Mouse (Mus musculus): ENCODE measurements around the gene Ifna7. TPM values are rescaled to one million over a fixed set of nuclear protein-coding genes. Genes with fewer than 3 reads are reported as not detected.
A peak's percentile ranks its signal among the peaks of the same experiment; 100 is the strongest.
"Not testable (repeated sequence)": the region's sequence is repeated elsewhere in the genome, so short reads cannot be mapped to it uniquely, and the experiment has no call there.

Ifna7 gene
- polyA plus RNA-seq, 1 experiment from 2014 or later: not detected

DNA sequence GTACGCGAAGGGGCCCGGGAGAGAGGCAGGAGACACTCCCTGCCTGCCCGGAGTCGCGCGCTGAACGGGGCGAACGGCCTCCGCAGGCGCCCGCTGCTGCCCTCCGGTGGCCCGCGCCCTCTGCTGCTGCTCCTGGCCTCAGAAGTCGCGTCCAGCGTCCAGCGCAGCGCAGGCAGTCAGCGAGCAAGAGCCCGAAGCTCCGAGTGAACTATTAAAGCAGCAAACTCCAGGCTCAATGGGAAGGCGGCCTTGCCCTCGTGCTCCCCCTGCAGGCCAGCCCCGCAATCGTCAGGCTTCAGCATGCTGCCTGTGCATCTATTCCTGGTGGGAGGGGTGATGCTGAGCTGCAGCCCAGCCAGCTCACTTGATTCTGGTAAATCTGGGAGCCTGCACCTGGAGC lies 18.9 kb upstream of the Ifna7 start, which contains the start of gene Gm13279:
Gene Gm13279, plus strand, starts transcription at position 301 of the 400 bp plus-strand sequence.
- not testable (repeated sequence) for DNase-seq; H3K36me3 ChIP-seq; H3K4me2 ChIP-seq; H3K9me3 ChIP-seq (replicated peaks); H3K4me1 ChIP-seq (replicated peaks); ATAC-seq (ENCODE audit: low read depth); H3K27me3 ChIP-seq; H3K27ac ChIP-seq; H3K9ac ChIP-seq; H3K4me3 ChIP-seq (replicated peaks)
- WGBS (ENCODE audit: insufficient replicate concordance): no CpG with 5 or more reads among the region's 28 CpGs

DNA sequence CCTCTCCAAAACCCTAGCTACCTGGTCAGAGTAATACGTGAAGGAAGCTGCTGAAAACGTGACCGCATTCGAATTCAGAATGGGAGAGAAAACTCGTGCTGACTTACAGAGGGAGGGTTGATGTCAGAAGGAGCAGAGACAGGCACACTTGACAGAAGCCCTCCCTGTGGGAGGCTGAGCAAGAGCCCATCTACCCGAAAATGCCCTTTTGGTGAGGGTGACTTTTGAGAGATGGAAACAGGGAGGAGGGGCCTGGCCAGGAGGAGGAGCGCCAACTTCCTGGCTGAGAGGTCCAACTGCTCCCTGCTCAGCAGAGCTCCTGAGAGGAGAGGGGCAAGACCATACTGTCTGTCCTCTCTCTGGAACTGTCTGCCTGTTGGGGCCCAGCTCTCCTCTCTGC lies 16.7 kb upstream of the Ifna7 start, which contains the start of gene Gm13285:
Gene Gm13285, plus strand, starts transcription at position 301 of the 400 bp plus-strand sequence.
- not testable (repeated sequence) for H3K36me3 ChIP-seq; H3K9me3 ChIP-seq (replicated peaks); H3K27ac ChIP-seq; ATAC-seq (ENCODE audit: low read depth); H3K4me1 ChIP-seq (replicated peaks); H3K9ac ChIP-seq; DNase-seq; H3K4me2 ChIP-seq; H3K4me3 ChIP-seq (replicated peaks); H3K27me3 ChIP-seq
- WGBS (ENCODE audit: insufficient replicate concordance): 8% methylated on average over 5 of the region's 7 CpGs

DNA sequence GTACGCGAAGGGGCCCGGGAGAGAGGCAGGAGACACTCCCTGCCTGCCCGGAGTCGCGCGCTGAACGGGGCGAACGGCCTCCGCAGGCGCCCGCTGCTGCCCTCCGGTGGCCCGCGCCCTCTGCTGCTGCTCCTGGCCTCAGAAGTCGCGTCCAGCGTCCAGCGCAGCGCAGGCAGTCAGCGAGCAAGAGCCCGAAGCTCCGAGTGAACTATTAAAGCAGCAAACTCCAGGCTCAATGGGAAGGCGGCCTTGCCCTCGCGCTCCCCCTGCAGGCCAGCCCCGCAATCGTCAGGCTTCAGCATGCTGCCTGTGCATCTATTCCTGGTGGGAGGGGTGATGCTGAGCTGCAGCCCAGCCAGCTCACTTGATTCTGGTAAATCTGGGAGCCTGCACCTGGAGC lies 13.1 kb upstream of the Ifna7 start, which contains the start of gene Gm13287:
Gene Gm13287, plus strand, starts transcription at position 301 of the 400 bp plus-strand sequence.
- not testable (repeated sequence) for ATAC-seq (ENCODE audit: low read depth); H3K9me3 ChIP-seq (replicated peaks); H3K9ac ChIP-seq; DNase-seq; H3K27ac ChIP-seq; H3K4me1 ChIP-seq (replicated peaks); H3K36me3 ChIP-seq; H3K4me3 ChIP-seq (replicated peaks)
- Histone ChIP-seq H3K4me2 (peak within 1 kb of the TSS; percentile 30; the same call in 1 of the 2 replicates), H3K27me3 (peaks cover 11% of the 10 kb centered on the region; the same call in 1 of the 2 replicates)
- WGBS (ENCODE audit: insufficient replicate concordance): no CpG with 5 or more reads among the region's 29 CpGs

DNA sequence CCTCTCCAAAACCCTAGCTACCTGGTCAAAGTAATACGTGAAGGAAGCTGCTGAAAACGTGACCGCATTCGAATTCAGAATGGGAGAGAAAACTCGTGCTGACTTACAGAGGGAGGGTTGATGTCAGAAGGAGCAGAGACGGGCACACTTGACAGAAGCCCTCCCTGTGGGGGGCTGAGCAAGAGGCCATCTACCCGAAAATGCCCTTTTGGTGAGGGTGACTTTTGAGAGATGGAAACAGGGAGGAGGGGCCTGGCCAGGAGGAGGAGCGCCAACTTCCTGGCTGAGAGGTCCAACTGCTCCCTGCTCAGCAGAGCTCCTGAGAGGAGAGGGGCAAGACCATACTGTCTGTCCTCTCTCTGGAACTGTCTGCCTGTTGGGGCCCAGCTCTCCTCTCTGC lies 10.8 kb upstream of the Ifna7 start, which contains the start of gene Gm13288:
Gene Gm13288, plus strand, starts transcription at position 301 of the 400 bp plus-strand sequence.
- H3K36me3 ChIP-seq; H3K27ac ChIP-seq; H3K4me3 ChIP-seq (replicated peaks); H3K9me3 ChIP-seq (replicated peaks); ATAC-seq (ENCODE audit: low read depth); DNase-seq; H3K9ac ChIP-seq; H3K4me1 ChIP-seq (replicated peaks): not testable (repeated sequence)
- H3K27me3 ChIP-seq: peaks cover 12% of the 10 kb centered on the region; the same call in 1 of the 2 replicates
- H3K4me2 ChIP-seq: peak within 1 kb of the TSS; percentile 42; the same call in 1 of the 2 replicates
- WGBS (ENCODE audit: insufficient replicate concordance): no CpG with 5 or more reads among the region's 8 CpGs

DNA sequence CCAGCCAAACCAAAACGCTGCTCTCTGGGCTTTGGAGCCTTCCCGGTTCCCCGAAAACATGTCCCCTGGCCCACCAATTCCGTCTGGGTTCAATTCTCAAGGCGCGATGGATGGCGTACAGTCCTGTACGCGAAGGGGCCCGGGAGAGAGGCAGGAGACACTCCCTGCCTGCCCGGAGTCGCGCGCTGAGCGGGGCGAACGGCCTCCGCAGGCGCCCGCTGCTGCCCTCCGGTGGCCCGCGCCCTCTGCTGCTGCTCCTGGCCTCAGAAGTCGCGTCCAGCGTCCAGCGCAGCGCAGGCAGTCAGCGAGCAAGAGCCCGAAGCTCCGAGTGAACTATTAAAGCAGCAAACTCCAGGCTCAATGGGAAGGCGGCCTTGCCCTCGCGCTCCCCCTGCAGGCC lies 10.3 kb upstream of the Ifna7 start:
- not testable (repeated sequence) for H3K9ac ChIP-seq; DNase-seq; H3K4me3 ChIP-seq (replicated peaks); H3K27ac ChIP-seq; H3K36me3 ChIP-seq; ATAC-seq (ENCODE audit: low read depth); H3K4me1 ChIP-seq (replicated peaks); H3K9me3 ChIP-seq (replicated peaks)
- Histone ChIP-seq H3K27me3 (peaks cover 12% of the 10 kb centered on the region; the same call in 1 of the 2 replicates), H3K4me2 (peak overlapping the region; percentile 42; the same call in 1 of the 2 replicates)
- 0% methylated on average over 9 of the region's 34 CpGs for WGBS (ENCODE audit: insufficient replicate concordance)

DNA sequence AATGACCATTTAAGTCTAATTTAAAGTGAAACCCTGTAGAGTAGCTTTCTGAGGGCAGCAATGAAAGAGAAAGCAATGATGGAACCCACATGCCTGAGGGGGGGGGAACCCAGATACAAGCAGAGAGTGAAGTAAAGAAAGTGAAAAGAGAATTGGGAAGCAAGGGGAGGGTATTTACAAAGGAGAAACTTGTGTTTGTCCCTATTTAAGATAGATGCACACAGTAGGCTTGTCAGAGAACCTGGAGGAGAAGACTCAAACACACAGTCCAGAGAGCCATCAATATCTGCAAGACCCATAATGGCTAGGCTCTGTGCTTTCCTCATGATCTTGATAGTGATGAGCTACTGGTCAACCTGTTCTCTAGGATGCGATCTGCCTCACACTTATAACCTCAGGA lies 3.6 kb downstream of the Ifna7 start, which contains the start of gene Ifna11:
Gene Ifna11, plus strand, starts transcription at position 301 of the 400 bp plus-strand sequence.
- ATAC-seq (ENCODE audit: low read depth): no peak
- no peak within 1 kb of the TSS for H3K4me2 ChIP-seq
- H3K27me3 ChIP-seq: 0 out of 2 replicates have a peak, but pooled peaks cover 4% of the 10 kb centered on the region
- H3K4me1 ChIP-seq (replicated peaks): no peaks in the 10 kb centered on the region
- DNase-seq: no peak
- WGBS (ENCODE audit: insufficient replicate concordance): 52% methylated on average over 1 of the region's 1 CpGs
- H3K27ac ChIP-seq: no peak within 1 kb of the TSS
- no peak within 1 kb of the TSS for H3K9ac ChIP-seq
- no peaks in the 10 kb centered on the region for H3K9me3 ChIP-seq (replicated peaks)
- H3K36me3 ChIP-seq: no peaks in the 10 kb centered on the region
- H3K4me3 ChIP-seq (replicated peaks): no peak within 1 kb of the TSS

DNA sequence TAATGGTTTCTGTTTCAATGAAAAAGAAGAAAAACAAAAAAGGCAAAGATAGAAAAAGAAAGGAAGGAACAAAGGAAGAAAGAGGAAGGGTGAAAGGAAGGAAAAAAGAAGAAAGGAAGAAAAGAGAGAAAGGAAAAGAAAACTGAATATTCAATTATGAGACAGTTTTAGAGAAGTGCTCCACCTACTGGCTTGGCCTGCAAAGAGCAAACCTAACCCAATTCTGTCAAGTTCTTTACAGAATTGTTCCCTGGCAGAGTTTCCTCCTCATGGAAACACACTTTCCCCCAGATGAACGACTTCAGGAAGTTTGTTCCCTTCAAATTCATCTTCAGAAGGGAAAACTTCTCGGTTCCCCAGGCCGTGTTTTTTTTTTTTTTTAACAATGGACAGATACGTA lies 7.0 kb downstream of the Ifna7 start:
- no peaks in the 10 kb centered on the region for H3K27me3 ChIP-seq
- DNase-seq: no peak

DNA sequence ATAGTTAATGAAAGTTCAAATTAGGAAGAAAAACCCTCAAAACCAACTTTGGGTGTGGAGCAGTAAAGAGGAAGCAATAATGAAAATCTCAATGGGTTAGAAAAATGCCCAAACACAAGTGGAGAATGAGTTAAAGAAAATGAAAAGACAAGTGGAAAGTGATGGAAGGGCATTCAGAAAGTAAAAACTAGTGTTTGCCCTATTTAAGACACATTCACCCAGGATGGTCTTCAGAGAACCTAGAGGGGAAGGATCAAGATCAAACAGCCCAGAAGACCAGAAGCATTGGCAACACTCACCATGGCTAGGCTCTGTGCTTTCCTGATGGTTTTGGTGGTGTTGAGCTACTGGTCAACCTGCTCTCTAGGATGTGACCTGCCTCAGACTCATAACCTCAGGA lies 11.1 kb downstream of the Ifna7 start, which contains the start of gene Ifna6:
Gene Ifna6, plus strand, starts transcription at position 301 of the 400 bp plus-strand sequence.
- not testable (repeated sequence) for H3K4me3 ChIP-seq (replicated peaks); H3K36me3 ChIP-seq; DNase-seq; H3K9ac ChIP-seq; H3K9me3 ChIP-seq (replicated peaks); H3K4me1 ChIP-seq (replicated peaks); H3K27ac ChIP-seq; H3K27me3 ChIP-seq; ATAC-seq (ENCODE audit: low read depth); H3K4me2 ChIP-seq

More for the DNA sequence above, 7.0 kb downstream of the Ifna7 start:
- no peak overlapping the region for H3K4me2 ChIP-seq
- H3K9me3 ChIP-seq (replicated peaks): no peaks in the 10 kb centered on the region
- no peak for ATAC-seq (ENCODE audit: low read depth)
- H3K36me3 ChIP-seq: no peaks in the 10 kb centered on the region
- no peak overlapping the region for H3K9ac ChIP-seq
- H3K27ac ChIP-seq: no peak overlapping the region
- H3K4me3 ChIP-seq (replicated peaks): no peak overlapping the region
- WGBS (ENCODE audit: insufficient replicate concordance): 19% methylated on average over 4 of the region's 4 CpGs
- H3K4me1 ChIP-seq (replicated peaks): no peaks in the 10 kb centered on the region

DNA sequence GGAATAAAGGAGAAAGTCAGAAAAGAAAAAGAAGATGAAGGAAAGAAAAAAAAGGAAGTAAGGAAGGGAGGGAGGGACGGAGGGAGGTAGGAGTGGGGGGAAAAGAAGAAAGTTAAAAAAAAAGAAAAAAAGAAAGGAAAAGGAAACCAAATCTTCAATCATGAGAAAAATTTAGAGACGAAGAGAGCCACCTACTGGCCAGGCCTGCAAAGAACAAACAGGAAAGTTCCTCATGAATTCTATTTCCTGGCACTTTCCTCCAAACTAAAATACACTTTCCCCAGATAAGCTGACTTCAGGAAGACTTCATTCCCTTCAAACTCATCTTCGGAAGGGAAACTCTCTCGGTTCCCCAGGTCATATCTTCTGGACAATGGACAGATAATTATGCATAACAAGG lies 14.5 kb downstream of the Ifna7 start:
- DNase-seq: no peak
- Histone ChIP-seq H3K4me2 (no peak overlapping the region), H3K9me3 (replicated peaks) (no peaks in the 10 kb centered on the region), H3K4me3 (replicated peaks) (no peak overlapping the region), H3K9ac (no peak overlapping the region), H3K27ac (no peak overlapping the region), H3K27me3 (no peaks in the 10 kb centered on the region), H3K4me1 (replicated peaks) (no peaks in the 10 kb centered on the region), H3K36me3 (no peaks in the 10 kb centered on the region)
- 16% methylated on average over 4 of the region's 4 CpGs for WGBS (ENCODE audit: insufficient replicate concordance)
- ATAC-seq (ENCODE audit: low read depth): no peak

DNA sequence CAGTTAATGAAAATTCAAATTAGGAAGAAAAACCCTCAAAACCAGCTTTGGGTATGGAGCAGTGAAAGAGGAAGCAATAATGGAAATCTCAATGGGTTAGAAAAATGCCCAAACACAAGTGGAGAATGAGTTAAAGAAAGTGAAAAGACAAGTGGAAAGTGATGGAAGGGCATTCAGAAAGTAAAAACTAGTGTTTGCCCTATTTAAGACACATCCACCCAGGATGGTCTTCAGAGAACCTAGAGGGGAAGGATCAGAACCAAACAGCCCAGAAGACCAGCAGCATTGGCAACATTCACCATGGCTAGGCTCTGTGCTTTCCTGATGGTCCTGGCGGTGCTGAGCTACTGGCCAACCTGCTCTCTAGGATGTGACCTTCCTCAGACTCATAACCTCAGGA lies 19.2 kb downstream of the Ifna7 start, which contains the start of gene Ifna5:
Gene Ifna5, plus strand, starts transcription at position 301 of the 400 bp plus-strand sequence.
- not testable (repeated sequence) for H3K36me3 ChIP-seq; H3K4me2 ChIP-seq; H3K4me1 ChIP-seq (replicated peaks); DNase-seq; H3K9me3 ChIP-seq (replicated peaks); H3K27ac ChIP-seq; H3K4me3 ChIP-seq (replicated peaks); H3K27me3 ChIP-seq; H3K9ac ChIP-seq; ATAC-seq (ENCODE audit: low read depth)
- 77% methylated on average over 1 of the region's 1 CpGs for WGBS (ENCODE audit: insufficient replicate concordance)

DNA sequence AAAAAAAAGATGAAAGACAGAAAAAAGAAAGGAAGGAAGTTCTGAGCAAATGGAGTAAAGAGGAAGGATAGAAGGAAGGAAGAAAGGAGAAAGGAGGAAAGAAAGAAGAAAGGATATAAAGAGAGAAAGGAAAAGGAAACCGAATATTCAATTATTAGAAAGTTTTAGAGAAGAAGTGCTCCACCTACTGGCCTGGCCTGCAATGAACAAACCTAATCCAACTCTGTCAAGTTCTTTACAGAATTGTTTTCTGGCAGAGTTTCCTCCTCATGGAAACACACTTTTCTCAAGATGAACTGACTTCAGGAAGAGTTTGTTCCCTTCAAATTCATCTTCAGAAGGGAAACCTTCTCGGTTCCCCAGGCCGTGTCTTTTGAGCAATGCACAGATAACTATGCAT lies 22.8 kb downstream of the Ifna7 start:
- ATAC-seq (ENCODE audit: low read depth): no peak
- Histone ChIP-seq H3K9ac (no peak overlapping the region), H3K4me1 (replicated peaks) (no peaks in the 10 kb centered on the region), H3K4me3 (replicated peaks) (no peak overlapping the region), H3K4me2 (no peak overlapping the region), H3K27me3 (no peaks in the 10 kb centered on the region), H3K9me3 (replicated peaks) (no peaks in the 10 kb centered on the region), H3K36me3 (no peaks in the 10 kb centered on the region), H3K27ac (no peak overlapping the region)
- WGBS (ENCODE audit: insufficient replicate concordance): 27% methylated on average over 3 of the region's 3 CpGs
- no peak for DNase-seq

DNA sequence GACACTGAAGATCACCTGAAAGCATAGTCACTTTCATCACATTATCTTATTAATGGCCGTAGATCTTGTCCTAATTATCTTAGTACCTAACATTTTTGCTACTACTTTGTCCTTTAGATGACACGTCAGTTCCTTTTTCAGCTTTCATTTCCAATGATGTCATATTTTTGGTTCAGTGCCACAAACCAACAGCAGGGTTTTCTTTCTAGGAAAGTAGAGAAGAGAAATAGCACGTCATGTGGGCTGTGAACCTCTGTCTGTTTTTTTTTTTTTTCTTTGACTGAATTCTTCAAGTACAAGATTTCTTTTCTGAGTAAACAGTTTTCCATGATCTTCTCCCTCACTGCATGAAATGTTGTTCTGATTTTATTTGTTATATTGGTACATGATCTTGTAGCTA lies 24.0 kb downstream of the Ifna7 start:
- DNase-seq: no peak
- H3K27me3 ChIP-seq: no peaks in the 10 kb centered on the region
- no peak for ATAC-seq (ENCODE audit: low read depth)
- WGBS (ENCODE audit: insufficient replicate concordance): 40% methylated on average over 3 of the region's 3 CpGs
- no peaks in the 10 kb centered on the region for H3K4me1 ChIP-seq (replicated peaks)
- no peak overlapping the region for H3K4me2 ChIP-seq
- no peak overlapping the region for H3K4me3 ChIP-seq (replicated peaks)
- no peaks in the 10 kb centered on the region for H3K9me3 ChIP-seq (replicated peaks)
- H3K27ac ChIP-seq: no peak overlapping the region
- H3K9ac ChIP-seq: no peak overlapping the region
- H3K36me3 ChIP-seq: no peaks in the 10 kb centered on the region
